Mouse (Mus musculus) thymus, adult 2 months (tissue): ENCODE data around the gene Zfyve21.

ENCODE experiments used
- CTCF ChIP-seq: fragments of 200-500 bp; IDR thresholded peaks from 2 replicates; pipeline ENCODE4 v1.5.1; 2012; ENCODE audit warnings: mild to moderate bottlenecking, control low read depth, low read length, moderate library complexity, borderline replicate concordance; ENCODE audit not compliant: control insufficient read depth, poor library complexity, insufficient read depth; ENCODE audit errors: extremely low read depth
- POLR2A ChIP-seq: fragments of 200-500 bp; IDR thresholded peaks from 2 replicates; pipeline ENCODE4 v1.6.1; 2012; ENCODE audit warnings: mild to moderate bottlenecking, low read length, control low read depth, moderate library complexity; ENCODE audit not compliant: control insufficient read depth, poor library complexity, insufficient read depth; ENCODE audit errors: extremely low read depth

DNA sequence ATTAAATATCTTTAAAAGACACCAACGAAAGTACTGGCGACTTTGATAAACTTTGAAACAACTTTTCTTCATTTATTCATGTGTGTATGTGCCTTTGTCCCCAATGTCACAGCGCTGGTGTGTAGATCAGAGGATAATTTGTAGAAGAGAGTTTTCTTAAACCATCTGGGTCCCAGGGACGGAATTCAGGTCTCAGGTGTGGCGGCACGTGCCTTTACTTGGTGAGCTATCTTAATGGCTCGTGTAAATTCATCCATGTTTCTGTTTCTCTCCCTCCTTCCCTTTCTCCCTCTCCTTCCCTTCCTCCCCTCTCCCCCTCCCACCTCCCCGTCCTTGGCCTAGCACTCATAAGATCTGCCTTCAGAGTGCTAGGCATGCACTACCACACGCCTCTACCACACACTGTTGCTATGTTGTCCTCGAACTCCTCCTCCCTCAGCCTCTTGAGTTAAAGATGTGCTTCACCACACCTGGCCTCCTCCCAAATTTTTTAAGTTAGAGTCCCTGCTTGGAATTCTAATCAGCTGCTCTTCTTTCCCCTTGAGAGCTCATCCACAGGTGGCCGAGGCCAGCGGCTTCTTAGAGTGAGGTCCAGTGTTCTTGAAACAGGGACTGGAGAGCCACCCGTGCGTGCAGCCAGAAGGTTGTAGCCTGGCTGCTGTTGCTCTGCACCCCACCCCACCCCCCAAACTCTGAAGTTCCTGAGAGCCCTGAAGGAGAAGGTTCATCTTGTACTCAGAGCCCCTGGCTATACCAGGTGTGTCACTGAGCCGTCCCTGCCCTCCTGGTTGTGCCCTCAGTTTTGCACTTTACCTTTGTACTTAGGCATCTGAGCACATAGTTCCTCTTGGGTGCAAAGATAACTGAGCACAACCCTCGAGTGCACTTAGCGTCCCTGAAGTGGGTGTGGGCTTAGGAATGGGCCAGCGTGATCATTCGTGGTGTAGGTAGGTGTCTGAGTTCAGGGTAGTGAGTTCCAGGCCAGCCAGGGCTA lies 1.1 kb downstream of the Zfyve21 start:
- no peak for TF ChIP-seq CTCF
- TF ChIP-seq POLR2A = no peak
